In the genomic region with DNA sequence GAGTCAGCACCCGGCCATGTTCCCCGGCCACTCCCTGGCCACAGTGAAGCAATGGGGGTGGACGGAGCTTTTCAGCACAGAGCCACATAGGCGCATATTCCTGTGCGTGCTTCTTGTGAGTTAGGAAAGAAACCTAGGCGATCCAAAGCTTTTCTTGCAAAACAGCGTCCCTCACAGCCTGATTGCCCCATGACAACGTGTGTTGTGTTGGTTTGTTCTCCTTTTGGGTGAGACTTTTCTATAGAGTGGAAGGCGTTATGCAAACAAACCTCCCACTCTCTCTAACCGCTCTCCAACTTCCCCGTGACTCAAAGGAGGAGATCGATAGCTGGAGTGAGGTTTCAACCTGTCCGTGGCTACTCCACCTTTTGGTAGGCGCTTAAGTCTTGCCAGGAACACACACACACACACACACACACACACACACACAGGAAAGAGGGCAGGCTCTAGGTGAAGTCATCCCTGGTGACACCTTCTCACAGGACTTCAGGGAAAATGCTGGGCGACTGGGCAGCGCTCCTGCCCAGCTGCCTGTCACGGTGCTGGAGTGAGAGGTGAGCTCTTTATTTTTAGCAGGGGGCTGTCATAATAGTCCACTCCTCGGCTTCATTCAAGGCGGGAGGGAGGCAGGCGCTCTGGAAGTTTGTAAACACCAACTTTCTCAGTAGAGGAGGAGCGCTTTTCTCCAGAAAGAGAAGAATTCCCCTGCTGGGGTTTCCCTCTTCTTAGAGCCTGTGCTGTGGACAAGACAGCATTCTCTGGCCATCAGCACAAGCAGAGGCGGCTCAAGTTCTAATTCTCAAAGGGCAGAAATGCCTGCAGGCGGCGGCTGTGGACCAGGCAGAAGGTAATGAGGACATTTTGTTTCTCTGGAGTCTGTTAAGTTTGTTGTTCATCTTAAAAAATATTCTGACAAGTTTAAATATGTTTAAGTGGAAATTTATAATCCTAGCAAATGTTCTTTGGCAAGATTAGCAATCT, we compare ENCODE assay signal across 8 mouse cellular contexts. TPM values are rescaled to one million over a fixed set of nuclear protein-coding genes. Genes with fewer than 3 reads are reported as not detected.
DNase-seq lines count a peak whose midpoint lies in the region; ATAC-seq lines count a peak whose summit lies in the region.
"Had no signal": no experiment of that assay in that cellular context is flagged by ENCODE, and none has a peak within 500 bp of the region (broad histone marks: within the 10 kb centered on the region; RNA-seq: fewer than 3 reads in every experiment).

No protein-coding gene starts in this region.

- DNase-seq in CD4-positive, CD25-positive, alpha-beta regulatory T cell, adult 2 months (ENCODE audit: low read depth, low spot score) = peak; percentile 14
- DNase-seq in NIH3T3 (ENCODE audit: low read depth) = peak; percentile 40
- peak; percentile 75 for DNase-seq in gastrocnemius, postnatal 25 days
- DNase-seq in lung, postnatal 25 days (ENCODE audit: low spot score) = peak; percentile 62
- no peak for DNase-seq in spleen, postnatal 4 days (ENCODE audit: low spot score in 2 of 2)
- no peak for DNase-seq in layer of hippocampus, adult 9-11 months

- no peak overlapping the region for H3K27ac ChIP-seq in kidney, embryonic 14.5 days (ENCODE audit: low read depth, low read length)

- peaks cover 5% of the 10 kb centered on the region; the same call in 1 of the 2 replicates for H3K4me1 ChIP-seq in kidney, embryonic 14.5 days (ENCODE audit: control insufficient read depth, insufficient read depth, low read length)

- no peaks in the 10 kb centered on the region for H3K36me3 ChIP-seq in kidney, embryonic 14.5 days (ENCODE audit: control insufficient read depth, insufficient read depth, low read length)

- ATAC-seq in kidney, embryonic 14.5 days (ENCODE audit: low FRiP score, low TSS enrichment) = peak; percentile 58; the same call in 1 of the 2 replicates

- peak overlapping the region; percentile 20 for H3K4me3 ChIP-seq in kidney, embryonic 14.5 days (ENCODE audit: low read length)
- H3K4me3 ChIP-seq: erythroblast, embryonic 14.5 days had no signal

- H3K9ac ChIP-seq in kidney, embryonic 14.5 days (ENCODE audit: low read depth, low read length) = no peak overlapping the region

- no peaks in the 10 kb centered on the region for H3K27me3 ChIP-seq in kidney, embryonic 14.5 days (ENCODE audit: control insufficient read depth, insufficient read depth, low read length)

- WGBS in kidney, embryonic 14.5 days = 27% methylated on average over 24 of the region's 24 CpGs

- no peaks in the 10 kb centered on the region for H3K9me3 ChIP-seq in kidney, embryonic 14.5 days (ENCODE audit: control insufficient read depth, low read length)

- peak overlapping the region; percentile 33 for H3K4me2 ChIP-seq in kidney, embryonic 14.5 days (replicated peaks; ENCODE audit: low read depth, low read length)

RNA-seq across cellular contexts. Expression of a gene that starts 43.5 kb away (rescaled TPM):
- 10 to 100 TPM; 20.2 to 23.9 TPM for total RNA-seq in gastrocnemius, postnatal 25 days (2021)
- polyA plus RNA-seq in kidney, embryonic 14.5 days (2014; fragmentation: Nextera tagmentation; extraction: Ambion mirVana) = 38.1 and 38.4 TPM in 2 replicates

Comparison
In these comparisons a context has a peak if more than half of its experiments do, and no peak if none do; other contexts are left out.
1. DNase-seq: peak in CD4-positive, CD25-positive, alpha-beta regulatory T cell, adult 2 months (single experiment), NIH3T3 (single experiment), gastrocnemius, postnatal 25 days (single experiment) and lung, postnatal 25 days (single experiment); none in spleen, postnatal 4 days (0 of 2) and layer of hippocampus, adult 9-11 months (single experiment).